Mouse (Mus musculus): ENCODE results near the gene Olfr692. TPM values are rescaled to one million over a fixed set of nuclear protein-coding genes. Genes with fewer than 3 reads are reported as not detected.

Olfr692 gene
- polyA plus RNA-seq, 1 experiment from 2014 or later = not detected

GRCm38 (mm10) chr7:105396126-105396525 lies 28.1 kb downstream of the Olfr692 start:
- ATAC-seq (no peak), DNase-seq (no peak)
- Histone ChIP-seq H3K4me1 (ENCODE audit: insufficient read depth) (peaks cover 30% of the 10 kb centered on the region), H3K36me3 (replicated peaks; ENCODE audit: insufficient read depth, low read length) (0 out of 2 replicates have a peak, but pooled peaks cover 6% of the 10 kb centered on the region), H3K27me3 (ENCODE audit: insufficient read depth, low read length) (no peaks in the 10 kb centered on the region), H3K4me2 (ENCODE audit: low read depth, low read length) (no peak overlapping the region), H3K9ac (replicated peaks) (no peak overlapping the region), H3K4me3 (ENCODE audit: low read depth, low read length) (no peak overlapping the region), H3K9me3 (ENCODE audit: low read length) (no peaks in the 10 kb centered on the region), H3K27ac (ENCODE audit: low read depth) (no peak overlapping the region)
- TF ChIP-seq CTCF (IDR thresholded peaks at IDR 0.05; ENCODE audit: low read depth) = no peak
- TF ChIP-seq EP300 (IDR thresholded peaks at IDR 0.05; ENCODE audit: low read depth) = no peak

GRCm38 (mm10) chr7:105399058-105399934 lies 31.3 kb downstream of the Olfr692 start:
- ATAC-seq (no peak), DNase-seq (no peak)
- peaks cover 30% of the 10 kb centered on the region for H3K4me1 ChIP-seq (ENCODE audit: insufficient read depth)
- H3K9ac ChIP-seq (replicated peaks) = peak overlapping the region; percentile 76
- peak overlapping the region; percentile 70 for H3K4me3 ChIP-seq (ENCODE audit: low read depth, low read length)
- H3K4me2 ChIP-seq (ENCODE audit: low read depth, low read length) = peak overlapping the region; percentile 77
- H3K36me3 ChIP-seq (replicated peaks; ENCODE audit: insufficient read depth, low read length) = 0 out of 2 replicates have a peak, but pooled peaks cover under 1% of the 10 kb centered on the region
- TF ChIP-seq CTCF (IDR thresholded peaks at IDR 0.05; ENCODE audit: low read depth) (no peak), EP300 (IDR thresholded peaks at IDR 0.05; ENCODE audit: low read depth) (no peak)
- no peaks in the 10 kb centered on the region for H3K9me3 ChIP-seq (ENCODE audit: low read length)
- H3K27me3 ChIP-seq (ENCODE audit: insufficient read depth, low read length) = no peaks in the 10 kb centered on the region
- under 1% methylated on average over 25 of the region's 25 CpGs for WGBS (ENCODE audit: insufficient replicate concordance)
- H3K27ac ChIP-seq (ENCODE audit: low read depth) = peak overlapping the region; percentile 81

DNA sequence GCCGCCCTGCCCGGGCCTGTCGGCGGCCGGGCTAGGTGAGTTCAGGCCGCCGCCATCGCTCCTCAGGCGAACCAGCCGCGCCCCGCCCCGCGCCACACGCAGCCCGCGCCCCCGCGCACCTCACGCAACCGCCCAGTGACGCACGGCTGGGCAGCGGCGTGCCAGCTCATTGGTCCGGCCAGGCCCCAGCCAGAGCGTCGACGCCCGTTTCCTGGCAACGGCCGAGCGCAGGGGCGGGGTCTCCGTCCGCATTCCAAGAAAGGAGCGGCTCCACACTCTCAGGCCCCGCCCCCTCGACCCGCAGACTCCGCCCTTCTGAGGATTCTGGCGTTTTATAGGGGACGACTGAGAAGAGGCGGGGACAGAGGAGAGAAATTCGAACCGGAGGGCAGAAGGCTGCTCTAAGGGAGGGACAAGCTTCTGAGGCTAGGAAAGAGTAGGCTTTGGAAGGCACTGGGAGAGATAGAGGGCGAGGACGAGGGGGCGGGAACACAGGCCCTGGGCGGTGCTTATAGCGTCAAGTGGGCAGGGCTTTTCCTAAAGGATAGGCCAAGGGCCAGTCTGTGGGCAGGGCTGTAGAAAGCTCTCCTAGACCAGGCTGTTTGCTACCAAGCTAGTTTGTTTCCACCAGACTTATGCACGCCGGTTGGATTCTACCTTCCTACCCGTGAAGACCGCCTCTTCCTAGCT lies 32.0 kb downstream of the Olfr692 start, which contains the start of gene Fam160a2:
Gene Fam160a2 (minus strand): TSS at position 120 of the 690 bp plus-strand sequence.
- ATAC-seq (peak; percentile 95), DNase-seq (peak; percentile 100)
- TF ChIP-seq CTCF (IDR thresholded peaks at IDR 0.05; ENCODE audit: low read depth) = no peak
- H3K27me3 ChIP-seq (ENCODE audit: insufficient read depth, low read length) = no peaks in the 10 kb centered on the region
- H3K4me3 ChIP-seq (ENCODE audit: low read depth, low read length) = peak within 1 kb of the TSS; percentile 70
- H3K9ac ChIP-seq (replicated peaks) = peak within 1 kb of the TSS; percentile 76
- H3K4me1 ChIP-seq (ENCODE audit: insufficient read depth) = peaks cover 28% of the 10 kb centered on the region
- no peaks in the 10 kb centered on the region for H3K36me3 ChIP-seq (replicated peaks; ENCODE audit: insufficient read depth, low read length)
- peak within 1 kb of the TSS; percentile 89 for H3K4me2 ChIP-seq (ENCODE audit: low read depth, low read length)
- H3K27ac ChIP-seq (ENCODE audit: low read depth) = peak within 1 kb of the TSS; percentile 81
- under 1% methylated on average over 55 of the region's 55 CpGs for WGBS (ENCODE audit: insufficient replicate concordance)
- no peaks in the 10 kb centered on the region for H3K9me3 ChIP-seq (ENCODE audit: low read length)

- 66% methylated on average over 5 of the region's 5 CpGs for WGBS (ENCODE audit: insufficient replicate concordance)
- Histone ChIP-seq H3K27ac (ENCODE audit: low read depth) (no peak within 1 kb of the TSS), H3K9ac (replicated peaks) (no peak within 1 kb of the TSS), H3K4me2 (ENCODE audit: low read depth, low read length) (no peak within 1 kb of the TSS), H3K4me3 (ENCODE audit: low read depth, low read length) (no peak within 1 kb of the TSS), H3K27me3 (ENCODE audit: insufficient read depth, low read length) (no peaks in the 10 kb centered on the region), H3K36me3 (replicated peaks; ENCODE audit: insufficient read depth, low read length) (no peaks in the 10 kb centered on the region), H3K9me3 (ENCODE audit: low read length) (no peaks in the 10 kb centered on the region), H3K4me1 (ENCODE audit: insufficient read depth) (peaks cover 8% of the 10 kb centered on the region)
- TF ChIP-seq EP300 (IDR thresholded peaks at IDR 0.05; ENCODE audit: low read depth) (no peak), CTCF (IDR thresholded peaks at IDR 0.05; ENCODE audit: low read depth) (no peak)
- ATAC-seq (no peak), DNase-seq (no peak)
These were observed 36.2 kb downstream of the Olfr692 start, which contains the start of gene Cnga4 for GRCm38 (mm10) chr7:105404268-105404667. Cnga4 (plus strand) TSS chr7:105404568.

DNA sequence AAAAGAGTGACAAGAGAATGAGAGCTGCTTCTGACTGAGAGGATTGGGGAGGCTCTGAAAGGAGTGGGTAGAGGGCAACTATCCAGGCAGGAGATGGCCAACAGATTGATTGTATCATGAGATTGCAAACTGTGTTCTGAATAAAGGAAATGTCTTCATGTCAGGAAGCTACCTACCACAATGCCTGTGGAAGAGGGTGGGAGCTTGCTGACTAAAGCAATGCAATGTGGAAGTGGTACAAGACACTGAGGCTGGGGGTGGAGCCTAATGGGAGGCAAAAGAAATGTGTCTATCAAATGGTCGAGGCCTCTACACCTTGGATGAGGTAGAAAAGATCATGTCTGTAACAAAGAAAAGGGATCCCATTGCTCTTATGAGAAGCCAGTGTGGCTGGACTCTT lies 38.3 kb downstream of the Olfr692 start:
- no peak for ATAC-seq
- DNase-seq = no peak
- no peaks in the 10 kb centered on the region for H3K36me3 ChIP-seq (replicated peaks; ENCODE audit: insufficient read depth, low read length)

More for the DNA sequence above, 38.3 kb downstream of the Olfr692 start:
- H3K27ac ChIP-seq (ENCODE audit: low read depth) = no peak overlapping the region
- no peaks in the 10 kb centered on the region for H3K9me3 ChIP-seq (ENCODE audit: low read length)
- TF ChIP-seq EP300 (IDR thresholded peaks at IDR 0.05; ENCODE audit: low read depth) = no peak
- no peak for TF ChIP-seq CTCF (IDR thresholded peaks at IDR 0.05; ENCODE audit: low read depth)
- no peak overlapping the region for H3K4me2 ChIP-seq (ENCODE audit: low read depth, low read length)
- no peak overlapping the region for H3K4me3 ChIP-seq (ENCODE audit: low read depth, low read length)
- no peaks in the 10 kb centered on the region for H3K4me1 ChIP-seq (ENCODE audit: insufficient read depth)
- no peak overlapping the region for H3K9ac ChIP-seq (replicated peaks)
- 52% methylated on average over 1 of the region's 1 CpGs for WGBS (ENCODE audit: insufficient replicate concordance)
- H3K27me3 ChIP-seq (ENCODE audit: insufficient read depth, low read length) = no peaks in the 10 kb centered on the region
